Mouse (Mus musculus) liver, embryonic 12.5 days (tissue): ENCODE measurements around the gene Pkdcc. TPM values are rescaled to one million over a fixed set of nuclear protein-coding genes. Genes with fewer than 3 reads are reported as not detected.

Experiments
- ATAC-seq: fragments of 200-750 bp; cut with Nextera tagmentation; 2 replicates; pipeline ENCODE4 v1.8.0; 2017; ENCODE audit warnings: moderate number of reproducible peaks, mild to moderate bottlenecking, moderate library complexity
- H3K27ac ChIP-seq: fragments of 300-500 bp; sonication (generic); 2 replicates; pipeline ENCODE4 v1.5.1; 2016; ENCODE audit warnings: mild to moderate bottlenecking
- H3K27me3 ChIP-seq: fragments of 300-500 bp; sonication (generic); replicated peaks from 2 replicates; pipeline ENCODE4 v1.6.1; 2016; ENCODE audit warnings: mild to moderate bottlenecking, moderate library complexity
- H3K36me3 ChIP-seq: fragments of 300-500 bp; sonication (generic); 2 replicates; pipeline ENCODE4 v1.6.1; 2016; ENCODE audit warnings: mild to moderate bottlenecking, moderate library complexity
- H3K4me1 ChIP-seq: fragments of 300-500 bp; sonication (generic); 2 replicates; pipeline ENCODE4 v1.6.1; 2016
- H3K4me2 ChIP-seq: fragments of 300-500 bp; sonication (generic); 2 replicates; pipeline ENCODE4 v1.6.1; 2016; ENCODE audit warnings: mild to moderate bottlenecking, moderate library complexity
- H3K4me3 ChIP-seq: fragments of 300-500 bp; sonication (generic); 2 replicates; pipeline ENCODE4 v1.5.1; 2016; ENCODE audit warnings: mild to moderate bottlenecking, moderate library complexity
- H3K9ac ChIP-seq: fragments of 300-500 bp; sonication (generic); 2 replicates; pipeline ENCODE4 v1.6.1; 2016; ENCODE audit warnings: mild to moderate bottlenecking, moderate library complexity
- H3K9me3 ChIP-seq: fragments of 300-500 bp; sonication (generic); replicated peaks from 2 replicates; pipeline ENCODE4 v1.6.1; 2016; ENCODE audit warnings: mild to moderate bottlenecking, moderate library complexity
- WGBS: fragments of 180-500 bp; shearing (Covaris S2); methylation state at CpG from one replicate; pipeline ENCODE4 v1.1.7; 2016; ENCODE audit not compliant: insufficient replicate concordance; 5-methylcytosine and 5-hydroxymethylcytosine counted together
- polyA plus RNA-seq: library from polyadenylated mRNA; unstranded; fragments of >200 nt; fragmentation: Nextera tagmentation; extraction: Ambion mirVana; gene quantifications from 2 replicates; pipeline ENCODE4 v1.2.1, GENCODE M21; 2016

Pkdcc gene
- polyA plus RNA-seq, 1 experiment from 2014 or later = 7.5 TPM

DNA sequence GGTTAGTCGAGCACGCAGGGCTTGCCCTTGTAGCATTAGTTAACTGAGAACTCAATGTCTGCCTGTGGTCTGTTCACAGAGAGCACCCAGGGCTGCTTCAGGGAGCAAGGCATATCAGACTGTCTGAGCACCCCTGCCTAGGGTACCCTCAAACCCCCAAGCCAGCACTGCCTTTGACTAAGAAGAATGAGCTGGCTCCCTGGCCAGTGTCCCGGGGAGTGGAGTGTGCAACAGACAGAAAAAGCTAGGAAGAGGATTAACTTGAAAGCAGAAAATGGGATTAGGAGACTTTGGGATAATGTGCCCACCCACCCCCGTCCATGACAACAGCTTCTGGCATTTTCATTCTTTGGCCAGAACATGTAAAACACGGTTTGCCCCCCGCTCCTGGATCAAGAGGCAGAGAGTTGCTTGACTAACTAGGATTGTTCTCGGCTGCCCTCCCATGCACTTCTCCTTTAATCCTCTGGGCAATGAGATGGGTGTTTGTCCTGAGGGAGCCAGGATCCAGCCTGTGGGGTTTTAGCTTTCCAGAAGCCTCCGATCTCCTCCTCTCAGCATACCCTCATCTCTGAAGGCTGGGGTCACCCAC lies 11.4 kb downstream of the Pkdcc start:
- no peak overlapping the region for H3K27ac ChIP-seq
- H3K4me3 ChIP-seq = no peak overlapping the region
- peaks cover 33% of the 10 kb centered on the region for H3K36me3 ChIP-seq
- no peak for ATAC-seq
- H3K4me2 ChIP-seq = no peak overlapping the region
- H3K9me3 ChIP-seq = no peaks in the 10 kb centered on the region
- peaks cover 12% of the 10 kb centered on the region; the same call in 1 of the 2 replicates for H3K4me1 ChIP-seq
- WGBS = 67% methylated on average over 8 of the region's 8 CpGs
- 0 out of 2 replicates have a peak, but pooled peaks cover 6% of the 10 kb centered on the region for H3K27me3 ChIP-seq
- no peak overlapping the region for H3K9ac ChIP-seq

DNA sequence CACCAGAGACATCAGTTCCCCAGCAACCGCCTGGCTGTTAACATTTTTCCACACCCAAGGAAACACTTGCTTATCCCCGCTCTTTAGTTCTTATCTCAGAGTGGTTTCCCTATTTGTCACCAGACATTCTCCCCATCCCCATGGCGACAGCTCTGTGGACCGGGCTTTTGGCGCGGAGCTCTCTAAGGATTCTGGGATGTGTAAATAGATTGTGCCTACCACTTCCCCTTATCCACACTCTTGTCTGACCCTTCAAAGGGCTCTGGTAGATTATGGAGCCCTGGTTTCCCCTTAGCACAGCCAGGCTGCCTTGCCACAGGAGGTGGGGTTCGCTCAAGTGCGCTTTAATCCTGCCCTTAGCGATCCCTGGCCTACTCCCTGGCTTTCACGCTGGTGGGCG lies 16.3 kb downstream of the Pkdcc start:
- 35% methylated on average over 11 of the region's 11 CpGs for WGBS
- H3K9ac ChIP-seq = no peak overlapping the region
- no peaks in the 10 kb centered on the region for H3K4me1 ChIP-seq
- H3K4me2 ChIP-seq = peak overlapping the region; percentile 24; the same call in 1 of the 2 replicates
- no peak overlapping the region for H3K27ac ChIP-seq
- H3K36me3 ChIP-seq = no peaks in the 10 kb centered on the region
- H3K9me3 ChIP-seq = no peaks in the 10 kb centered on the region
- H3K4me3 ChIP-seq = no peak overlapping the region
- no peak for ATAC-seq
- 0 out of 2 replicates have a peak, but pooled peaks cover 9% of the 10 kb centered on the region for H3K27me3 ChIP-seq

DNA sequence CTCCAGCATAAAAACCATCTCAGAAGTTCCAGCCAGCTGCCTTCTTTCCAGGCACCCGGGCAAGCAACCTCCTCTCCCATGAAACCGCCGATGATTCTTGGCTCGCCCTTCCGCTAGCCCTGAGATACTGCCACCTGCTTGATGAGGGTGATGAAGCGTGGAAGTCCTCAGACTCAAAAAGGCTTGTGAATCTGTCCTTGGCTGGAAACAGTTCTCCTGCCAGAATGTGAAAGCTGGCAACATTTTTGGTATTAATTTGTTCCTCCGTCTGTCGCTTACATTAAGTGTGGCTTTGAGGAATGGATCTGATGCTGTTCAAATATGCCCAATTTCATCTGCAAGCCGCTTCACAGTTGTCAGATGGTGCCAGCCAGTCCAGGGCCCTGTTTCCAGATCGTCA lies 20.1 kb downstream of the Pkdcc start:
- Histone ChIP-seq H3K4me3 (no peak overlapping the region), H3K4me2 (no peak overlapping the region), H3K27me3 (0 out of 2 replicates have a peak, but pooled peaks cover 9% of the 10 kb centered on the region), H3K9me3 (no peaks in the 10 kb centered on the region), H3K4me1 (no peaks in the 10 kb centered on the region), H3K9ac (no peak overlapping the region), H3K27ac (no peak overlapping the region), H3K36me3 (no peaks in the 10 kb centered on the region)
- 77% methylated on average over 10 of the region's 10 CpGs for WGBS
- no peak for ATAC-seq

- 60% methylated on average over 8 of the region's 8 CpGs for WGBS
- H3K27me3 ChIP-seq = 0 out of 2 replicates have a peak, but pooled peaks cover 7% of the 10 kb centered on the region
- H3K4me3 ChIP-seq = no peak overlapping the region
- no peak overlapping the region for H3K4me2 ChIP-seq
- H3K36me3 ChIP-seq = no peaks in the 10 kb centered on the region
- no peak overlapping the region for H3K27ac ChIP-seq
- H3K4me1 ChIP-seq = no peaks in the 10 kb centered on the region
- no peak for ATAC-seq
- H3K9ac ChIP-seq = no peak overlapping the region
- H3K9me3 ChIP-seq = no peaks in the 10 kb centered on the region
These were observed 21.1 kb downstream of the Pkdcc start for GRCm38 (mm10) chr17:83236202-83236601.

DNA sequence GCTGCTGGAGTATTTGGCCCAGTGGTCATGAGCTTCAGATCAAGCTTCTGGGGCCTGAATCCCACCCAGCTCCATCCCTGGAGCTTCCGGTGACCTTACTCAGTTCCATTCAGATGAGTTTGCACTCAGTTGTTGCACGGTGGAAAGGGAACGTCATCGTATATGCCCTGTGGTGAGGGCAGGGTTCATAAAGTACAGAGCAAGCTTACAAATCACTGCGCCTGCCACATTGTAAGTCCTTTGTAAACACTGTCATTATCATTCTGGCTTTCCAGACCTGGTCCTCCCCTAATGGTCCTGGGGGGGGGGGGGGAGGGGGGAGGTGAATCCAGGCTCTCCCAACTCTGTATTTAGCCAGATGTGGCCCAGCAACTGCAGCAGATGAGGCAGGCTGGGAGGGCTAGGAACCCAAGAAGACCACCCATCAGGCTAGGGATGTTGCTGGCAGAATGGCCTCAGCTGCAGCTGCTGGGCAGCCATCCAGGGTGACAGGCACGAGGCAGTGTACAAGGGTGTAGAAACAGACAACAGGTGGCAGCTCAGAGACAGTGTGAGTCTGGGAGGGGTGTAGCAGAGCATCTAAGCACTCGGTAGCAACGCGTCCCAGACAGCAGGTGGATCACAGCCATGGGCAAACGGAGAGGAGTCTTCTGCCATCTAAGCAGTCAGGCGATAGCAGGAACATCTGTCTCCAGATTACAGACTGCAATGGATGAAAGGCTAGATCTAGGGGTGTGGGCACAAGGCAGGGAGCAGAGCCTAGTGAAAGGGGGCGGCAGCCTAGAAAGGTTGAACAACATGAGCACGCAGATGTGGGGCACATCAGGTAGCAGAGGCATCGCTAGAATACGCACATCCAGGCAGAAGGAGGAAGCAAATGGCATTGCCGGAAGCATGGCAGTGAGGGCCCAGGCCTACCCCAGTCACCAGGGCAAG lies 23.3 kb downstream of the Pkdcc start:
- no peak overlapping the region for H3K9ac ChIP-seq
- 73% methylated on average over 16 of the region's 16 CpGs for WGBS
- ATAC-seq = no peak
- no peaks in the 10 kb centered on the region for H3K4me1 ChIP-seq
- no peak overlapping the region for H3K4me2 ChIP-seq
- H3K4me3 ChIP-seq = no peak overlapping the region
- H3K36me3 ChIP-seq = no peaks in the 10 kb centered on the region
- H3K27me3 ChIP-seq = no peaks in the 10 kb centered on the region
- no peak overlapping the region for H3K27ac ChIP-seq
- H3K9me3 ChIP-seq = no peaks in the 10 kb centered on the region

DNA sequence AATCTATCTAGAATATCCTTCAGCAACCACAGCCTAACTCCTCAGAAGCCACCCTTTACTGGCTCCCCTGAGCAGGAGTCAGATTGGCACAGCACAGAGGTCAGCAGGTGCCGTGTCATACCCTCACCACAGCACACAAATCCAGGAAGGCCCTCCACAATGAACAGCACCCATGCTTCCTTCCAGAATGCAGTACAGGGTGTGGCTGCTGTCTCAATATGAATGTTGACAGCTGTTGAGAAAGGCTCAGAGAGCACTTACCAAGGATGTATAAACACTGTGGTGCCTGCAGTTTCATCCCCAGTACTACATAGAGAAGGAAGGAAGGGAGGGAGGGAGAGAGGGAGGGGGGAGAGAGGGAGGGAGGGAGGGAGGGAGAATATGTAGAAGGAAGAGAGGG lies 29.4 kb downstream of the Pkdcc start:
- 36% methylated on average over 1 of the region's 1 CpGs for WGBS
- no peak for ATAC-seq
- no peaks in the 10 kb centered on the region for H3K36me3 ChIP-seq
- no peaks in the 10 kb centered on the region for H3K9me3 ChIP-seq
- H3K27ac ChIP-seq = no peak overlapping the region
- no peak overlapping the region for H3K4me3 ChIP-seq
- no peak overlapping the region for H3K9ac ChIP-seq
- H3K4me1 ChIP-seq = peaks cover 12% of the 10 kb centered on the region; the same call in 1 of the 2 replicates
- H3K4me2 ChIP-seq = no peak overlapping the region
- peaks cover 29% of the 10 kb centered on the region for H3K27me3 ChIP-seq

- Histone ChIP-seq H3K9me3 (no peaks in the 10 kb centered on the region), H3K27ac (no peak overlapping the region), H3K4me1 (peaks cover 12% of the 10 kb centered on the region; the same call in 1 of the 2 replicates), H3K36me3 (no peaks in the 10 kb centered on the region), H3K4me2 (no peak overlapping the region), H3K27me3 (peaks cover 29% of the 10 kb centered on the region), H3K4me3 (no peak overlapping the region), H3K9ac (no peak overlapping the region)
- no peak for ATAC-seq
- WGBS = 43% methylated on average over 3 of the region's 3 CpGs
These were observed 30.4 kb downstream of the Pkdcc start for GRCm38 (mm10) chr17:83245460-83245859.

DNA sequence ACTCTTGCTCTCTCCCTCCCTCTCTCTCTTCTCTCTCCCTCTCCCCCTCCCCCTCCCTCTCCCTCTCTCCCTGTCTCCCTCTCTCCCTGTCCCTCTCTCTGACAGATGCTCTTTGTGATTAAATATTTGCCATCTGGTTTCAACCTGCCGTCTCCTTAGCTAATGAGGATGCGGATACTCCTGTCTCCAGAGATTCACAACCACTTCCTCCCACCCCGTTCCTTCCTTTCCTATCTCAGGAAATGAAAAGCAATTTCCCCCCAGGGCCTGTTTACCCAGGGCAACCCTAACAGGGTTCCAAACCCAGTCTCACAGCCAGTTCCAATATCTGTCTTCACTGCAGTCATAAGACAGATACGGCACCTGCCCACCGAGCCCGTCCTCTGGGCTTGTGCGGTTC lies 31.0 kb downstream of the Pkdcc start:
- peaks cover 29% of the 10 kb centered on the region for H3K27me3 ChIP-seq
- no peak overlapping the region for H3K27ac ChIP-seq
- H3K4me2 ChIP-seq = no peak overlapping the region
- no peaks in the 10 kb centered on the region for H3K36me3 ChIP-seq
- H3K9ac ChIP-seq = no peak overlapping the region
- H3K4me3 ChIP-seq = no peak overlapping the region
- peaks cover 12% of the 10 kb centered on the region; the same call in 1 of the 2 replicates for H3K4me1 ChIP-seq
- H3K9me3 ChIP-seq = no peaks in the 10 kb centered on the region
- 21% methylated on average over 7 of the region's 7 CpGs for WGBS
- no peak for ATAC-seq

DNA sequence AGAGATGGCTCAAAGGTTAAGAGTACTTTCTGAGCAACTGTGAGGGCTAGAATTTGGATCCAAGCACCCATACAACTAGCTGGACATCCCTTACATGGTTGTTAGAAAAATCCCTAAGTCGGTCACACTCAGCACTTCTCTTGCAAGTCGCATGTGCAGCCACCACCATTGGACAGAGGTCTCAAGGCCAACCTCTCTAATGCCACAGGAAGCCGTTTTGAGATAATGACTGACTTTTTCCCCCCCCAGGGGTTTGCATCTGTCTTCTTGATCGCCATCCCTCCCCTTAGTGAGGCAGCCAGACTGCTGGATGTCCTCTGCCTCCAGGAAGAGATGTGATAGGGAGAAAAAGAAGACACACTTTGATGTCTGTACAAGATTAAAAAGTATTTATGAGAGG lies 32.1 kb downstream of the Pkdcc start:
- no peak overlapping the region for H3K4me3 ChIP-seq
- no peak for ATAC-seq
- peaks cover 29% of the 10 kb centered on the region for H3K27me3 ChIP-seq
- H3K4me1 ChIP-seq = peaks cover 12% of the 10 kb centered on the region; the same call in 1 of the 2 replicates
- no peak overlapping the region for H3K27ac ChIP-seq
- WGBS = 19% methylated on average over 4 of the region's 4 CpGs
- no peaks in the 10 kb centered on the region for H3K9me3 ChIP-seq
- no peak overlapping the region for H3K9ac ChIP-seq
- no peaks in the 10 kb centered on the region for H3K36me3 ChIP-seq
- no peak overlapping the region for H3K4me2 ChIP-seq

DNA sequence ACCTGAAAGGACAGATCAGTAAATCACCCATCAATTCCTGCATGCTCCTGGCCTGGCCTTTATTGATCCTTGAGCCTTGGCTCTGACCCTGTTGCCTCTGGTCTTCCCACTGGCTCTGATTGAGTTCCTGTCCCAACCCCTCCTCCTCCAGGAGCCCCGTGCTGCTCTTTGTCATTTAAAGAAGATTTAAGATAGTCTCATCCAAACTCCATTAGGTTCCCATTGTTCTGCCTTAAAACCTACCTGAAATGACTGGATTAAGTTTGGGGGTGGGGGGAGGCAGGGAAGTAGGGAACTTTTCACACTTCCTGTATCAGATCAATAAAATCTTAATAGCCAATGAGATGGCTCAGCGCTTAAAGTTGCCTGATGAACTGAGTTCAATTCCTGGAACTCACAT lies 33.4 kb downstream of the Pkdcc start:
- Histone ChIP-seq H3K9ac (no peak overlapping the region), H3K9me3 (no peaks in the 10 kb centered on the region), H3K4me1 (peaks cover 12% of the 10 kb centered on the region; the same call in 1 of the 2 replicates), H3K4me3 (no peak overlapping the region), H3K4me2 (no peak overlapping the region), H3K36me3 (no peaks in the 10 kb centered on the region), H3K27ac (no peak overlapping the region), H3K27me3 (peaks cover 29% of the 10 kb centered on the region)
- no peak for ATAC-seq
- WGBS = 47% methylated on average over 2 of the region's 2 CpGs

GRCm38 (mm10) chr17:83250903-83251526 lies 35.9 kb downstream of the Pkdcc start:
- H3K27ac ChIP-seq = no peak overlapping the region

More at GRCm38 (mm10) chr17:83250903-83251526, 35.9 kb downstream of the Pkdcc start:
- Histone ChIP-seq H3K9me3 (no peaks in the 10 kb centered on the region), H3K4me3 (no peak overlapping the region), H3K4me1 (peaks cover 8% of the 10 kb centered on the region; the same call in 1 of the 2 replicates), H3K36me3 (no peaks in the 10 kb centered on the region), H3K9ac (no peak overlapping the region), H3K27me3 (peaks cover 24% of the 10 kb centered on the region), H3K4me2 (no peak overlapping the region)
- 75% methylated on average over 18 of the region's 18 CpGs for WGBS
- no peak for ATAC-seq
